Mouse (Mus musculus) stomach, postnatal 0 days (tissue): ENCODE measurements at regions not wholly inside any gene's neighbourhood (a gene's known extent, or its start where the extent isn't known, plus 50 kb on each side); places are given as distances from the start of the nearest gene placed in this dataset.

ENCODE experiments used
- CTCF ChIP-seq: IDR thresholded peaks from 2 replicates; pipeline ENCODE4 v1.5.1; 2016; ENCODE audit warnings: antibody characterized with exemption, low read depth, mild to moderate bottlenecking, moderate library complexity
- EP300 ChIP-seq: optimal IDR thresholded peaks from 2 replicates; pipeline ENCODE3; 2016; ENCODE audit warnings: antibody characterized with exemption

GRCm38 (mm10) chr12:77699896-77700605 is 462.1 kb downstream of the Fut8 start:
- TF ChIP-seq EP300 (no peak), CTCF (no peak)
